Mouse (Mus musculus) heart, adult 2 months (tissue): Measurements from ENCODE around the gene Magi2.

Experiments
- CTCF ChIP-seq: fragments of 200-600 bp; IDR thresholded peaks from 2 replicates; pipeline ENCODE4 v1.8.1; 2022; ENCODE audit warnings: antibody characterized with exemption, mild to moderate bottlenecking, moderate library complexity
- EP300 ChIP-seq: fragments of 200-500 bp; IDR thresholded peaks from 2 replicates; pipeline ENCODE4 v1.6.1; 2011; ENCODE audit warnings: low read depth, low read length, control low read depth; ENCODE audit not compliant: insufficient read depth

DNA sequence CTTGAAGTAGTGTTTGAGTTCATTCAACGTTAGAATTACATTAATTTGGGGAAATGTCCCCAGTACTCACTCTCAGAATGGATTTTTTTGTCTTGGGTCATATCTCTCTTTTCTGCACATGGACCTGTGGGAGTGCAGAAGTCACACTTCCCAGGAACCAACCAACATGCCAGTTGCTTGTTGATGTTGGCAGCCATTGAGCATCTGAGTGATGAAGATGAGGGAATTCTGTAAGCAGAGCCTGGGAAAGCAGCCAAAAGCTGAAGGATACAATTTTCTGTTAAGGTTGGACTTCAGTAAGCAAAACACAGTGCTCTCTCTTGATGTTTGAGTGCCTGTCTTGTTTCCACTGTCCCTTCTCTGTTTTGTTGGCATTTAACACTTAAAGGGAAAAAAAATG, 1102.1 kb downstream of the Magi2 start:
- TF ChIP-seq EP300 (no peak), CTCF (no peak)
